Mouse (Mus musculus) cerebellum, adult 11 months (tissue): ENCODE measurements around the gene Crip2.

ENCODE experiments used
- DNase-seq: peaks from one replicate; pipeline ENCODE4 v3.0.0; 2022

Crip2 gene

DNA sequence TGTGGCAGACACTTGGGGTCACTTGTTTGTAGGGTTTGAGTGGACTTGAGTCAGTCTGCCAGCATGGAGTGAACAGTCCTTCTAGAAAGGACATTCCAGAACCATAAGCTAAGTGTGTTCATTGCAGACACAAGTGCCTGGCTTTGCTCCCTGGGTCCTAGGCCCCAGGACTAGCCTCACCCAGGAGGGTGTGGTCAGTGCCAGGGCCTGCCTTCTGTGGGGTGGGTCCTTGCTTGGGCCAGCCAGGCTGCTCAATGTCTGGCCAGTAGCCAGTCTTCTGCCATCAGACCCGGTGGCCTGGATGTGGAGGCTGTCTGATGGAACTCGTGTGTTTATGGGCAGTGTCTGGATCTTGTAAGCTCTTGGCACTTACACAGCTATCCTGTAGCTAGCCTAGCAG lies 7.5 kb upstream of the Crip2 start:
- no peak for DNase-seq

DNA sequence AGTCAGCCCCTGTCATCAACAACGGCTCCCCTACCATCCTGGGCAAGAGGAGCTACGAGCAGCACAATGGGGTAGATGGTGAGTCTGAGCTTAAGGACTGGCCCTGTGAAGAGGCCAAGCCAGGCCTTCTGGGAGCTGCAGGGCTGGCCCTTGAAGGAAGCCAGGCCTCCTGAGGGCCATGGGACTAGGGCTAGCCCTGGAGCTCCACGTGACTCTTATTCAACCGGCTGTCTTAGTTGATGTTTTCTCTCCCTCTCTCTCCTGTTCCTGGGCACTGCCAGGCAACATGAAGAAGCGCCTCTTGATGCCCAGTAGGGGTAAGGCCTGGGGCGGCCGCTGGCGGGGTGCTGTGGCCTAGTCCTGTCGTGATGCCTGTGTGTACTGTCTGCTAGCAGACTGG lies 6.8 kb upstream of the Crip2 start:
- no peak for DNase-seq

DNA sequence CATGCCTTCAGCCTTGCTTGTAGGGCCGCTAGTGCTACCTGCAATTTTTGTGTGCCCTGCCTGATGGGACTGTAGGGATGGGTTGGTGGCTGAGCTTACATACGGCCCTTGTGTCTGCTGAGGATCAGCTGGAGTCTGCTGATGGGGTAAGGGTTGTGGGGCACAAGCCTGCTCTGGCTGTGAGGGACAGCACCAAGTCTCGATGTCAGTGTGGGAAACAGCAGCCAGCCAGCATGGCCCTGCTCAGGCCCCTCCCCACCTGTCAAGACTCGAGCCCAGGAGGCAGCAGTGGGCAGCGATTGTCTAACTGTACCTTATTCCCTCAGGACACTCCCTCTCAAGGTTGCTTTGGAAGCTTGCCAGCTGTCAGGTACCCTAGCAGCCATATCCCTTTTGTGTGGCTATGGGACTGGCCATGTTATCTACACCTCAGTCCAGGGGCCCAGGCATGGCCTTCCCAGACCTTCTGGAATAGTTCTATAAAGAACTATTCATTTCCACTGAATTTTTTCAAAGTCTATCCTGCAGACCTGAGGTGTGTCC lies 6.1 kb upstream of the Crip2 start:
- no peak for DNase-seq

DNA sequence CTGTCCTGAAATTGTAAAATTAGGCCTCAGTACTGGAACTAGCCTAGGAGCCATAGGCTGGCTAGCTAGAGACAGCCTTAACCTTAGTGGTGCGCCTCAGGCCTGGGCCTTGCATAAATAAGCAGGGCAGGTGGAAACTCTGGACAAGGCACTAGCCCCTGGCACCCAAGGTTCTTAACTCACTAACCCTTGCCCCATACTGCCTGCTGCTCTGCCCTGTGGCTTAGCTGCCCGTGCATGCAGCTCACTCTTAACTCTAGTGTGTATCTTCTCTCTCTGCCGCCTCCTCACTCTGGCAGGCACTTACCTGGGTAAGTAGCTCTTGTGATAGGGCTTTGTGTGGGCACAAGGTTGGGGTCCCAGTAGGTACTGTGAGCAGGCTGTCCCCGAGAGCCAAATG lies 5.5 kb upstream of the Crip2 start:
- no peak for DNase-seq

DNA sequence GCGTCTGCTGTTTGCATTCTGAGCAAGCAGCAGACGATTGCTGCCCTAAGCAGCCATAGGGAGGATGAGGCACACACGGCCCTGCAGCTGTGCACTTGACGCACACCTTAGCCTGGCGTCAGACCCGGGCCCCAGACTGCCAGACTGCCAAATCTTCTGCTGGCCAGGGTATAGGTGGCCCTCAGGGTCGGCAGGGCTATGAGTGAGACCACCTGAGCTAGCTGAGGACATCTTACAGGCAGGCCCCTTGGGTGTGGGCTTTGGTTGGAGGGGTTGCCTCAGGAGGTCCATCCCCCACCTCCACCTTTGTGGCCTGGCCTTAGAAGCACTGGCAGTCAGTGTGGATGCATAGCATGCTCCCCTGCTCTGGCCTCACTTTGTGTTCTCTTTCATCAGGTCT lies 4.6 kb upstream of the Crip2 start:
- no peak for DNase-seq

DNA sequence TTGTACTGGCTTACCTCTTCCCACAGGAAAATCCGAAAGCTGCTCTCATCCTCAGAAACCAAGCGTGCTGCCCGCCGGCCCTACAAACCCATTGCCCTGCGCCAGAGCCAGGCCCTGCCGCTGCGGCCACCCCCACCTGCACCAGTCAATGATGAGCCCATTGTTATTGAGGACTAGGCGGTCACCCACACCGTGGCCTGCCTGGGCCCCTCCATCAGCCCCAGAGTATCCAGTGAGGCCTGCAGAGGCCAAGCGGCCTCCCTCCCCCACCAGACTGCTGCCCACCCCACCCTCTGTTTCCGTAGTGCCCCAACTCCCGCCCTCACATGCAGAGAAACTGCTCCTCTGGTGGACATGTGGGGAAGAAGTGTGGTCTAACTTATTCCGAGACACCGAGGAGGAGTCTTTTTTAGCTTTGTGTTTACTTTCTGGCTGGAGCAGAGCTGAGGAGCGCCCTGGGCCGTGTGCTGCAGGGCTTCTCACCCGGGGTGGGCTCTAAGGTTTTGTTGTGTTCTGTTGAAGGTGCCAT lies 3.5 kb upstream of the Crip2 start:
- DNase-seq: no peak

DNA sequence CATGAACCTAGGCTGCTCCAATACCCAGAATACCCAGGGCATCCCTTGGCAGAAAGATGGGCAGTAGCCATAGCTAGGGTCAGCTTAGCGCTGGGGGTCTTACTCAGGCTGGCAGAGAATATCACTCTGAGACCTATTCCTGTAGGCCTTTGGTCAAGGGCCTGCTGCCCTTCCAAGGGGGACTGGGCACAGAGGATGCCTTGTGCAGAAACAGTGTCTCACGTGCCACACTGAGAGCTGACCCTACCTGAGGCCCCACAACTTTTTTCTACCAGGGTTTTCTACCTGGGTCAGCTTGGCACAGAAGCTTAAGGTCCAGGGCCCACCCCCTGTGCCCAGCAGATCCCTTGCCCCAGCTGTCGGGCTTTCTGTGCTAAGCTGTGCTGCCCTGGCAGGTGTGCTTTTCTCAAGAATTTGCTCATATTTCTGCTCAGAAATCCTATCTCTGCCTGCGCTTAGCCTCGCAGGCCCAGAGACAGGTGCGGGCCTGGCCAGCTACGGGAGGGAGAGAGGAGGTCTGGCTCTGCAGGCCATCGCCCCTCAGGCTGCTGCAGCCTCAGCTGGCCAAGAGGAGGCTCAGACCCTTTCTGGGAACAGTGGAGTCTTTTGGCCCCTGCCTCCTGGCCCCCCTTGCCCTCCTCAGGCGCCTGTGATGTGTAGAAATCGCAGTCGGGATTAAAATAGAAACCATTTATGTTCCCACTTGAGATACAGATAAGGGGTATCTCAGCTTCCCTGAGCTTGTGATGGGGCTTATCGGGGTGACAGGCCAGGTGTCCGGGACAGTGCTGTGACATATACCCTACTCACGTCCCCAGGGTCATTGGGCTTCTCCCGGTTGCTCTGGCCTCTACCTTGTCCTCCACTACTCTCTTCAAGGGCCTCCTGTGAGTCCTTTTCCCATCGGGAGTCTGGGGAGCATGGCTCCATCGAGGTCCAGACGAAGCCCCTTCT lies 2.5 kb upstream of the Crip2 start:
- no peak for DNase-seq

DNA sequence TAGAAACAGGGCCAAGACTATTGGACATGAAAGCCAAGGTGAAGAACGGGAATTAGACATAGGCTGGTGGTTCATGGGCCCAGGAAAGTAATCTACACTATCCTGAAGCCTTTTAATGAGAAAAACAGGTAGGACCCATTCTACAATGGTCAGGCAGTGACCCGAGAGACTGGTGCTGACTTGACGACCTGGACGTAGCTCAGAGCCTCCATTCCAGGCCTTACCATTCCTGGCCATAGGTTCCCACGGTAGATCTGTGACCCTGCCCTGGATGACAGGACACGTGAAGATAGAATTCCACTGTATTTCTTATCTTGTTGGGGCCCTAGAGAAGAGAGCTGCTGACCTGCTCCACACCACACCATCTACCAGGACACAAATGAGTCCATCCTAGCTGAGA lies 1.7 kb upstream of the Crip2 start:
- DNase-seq: no peak

DNA sequence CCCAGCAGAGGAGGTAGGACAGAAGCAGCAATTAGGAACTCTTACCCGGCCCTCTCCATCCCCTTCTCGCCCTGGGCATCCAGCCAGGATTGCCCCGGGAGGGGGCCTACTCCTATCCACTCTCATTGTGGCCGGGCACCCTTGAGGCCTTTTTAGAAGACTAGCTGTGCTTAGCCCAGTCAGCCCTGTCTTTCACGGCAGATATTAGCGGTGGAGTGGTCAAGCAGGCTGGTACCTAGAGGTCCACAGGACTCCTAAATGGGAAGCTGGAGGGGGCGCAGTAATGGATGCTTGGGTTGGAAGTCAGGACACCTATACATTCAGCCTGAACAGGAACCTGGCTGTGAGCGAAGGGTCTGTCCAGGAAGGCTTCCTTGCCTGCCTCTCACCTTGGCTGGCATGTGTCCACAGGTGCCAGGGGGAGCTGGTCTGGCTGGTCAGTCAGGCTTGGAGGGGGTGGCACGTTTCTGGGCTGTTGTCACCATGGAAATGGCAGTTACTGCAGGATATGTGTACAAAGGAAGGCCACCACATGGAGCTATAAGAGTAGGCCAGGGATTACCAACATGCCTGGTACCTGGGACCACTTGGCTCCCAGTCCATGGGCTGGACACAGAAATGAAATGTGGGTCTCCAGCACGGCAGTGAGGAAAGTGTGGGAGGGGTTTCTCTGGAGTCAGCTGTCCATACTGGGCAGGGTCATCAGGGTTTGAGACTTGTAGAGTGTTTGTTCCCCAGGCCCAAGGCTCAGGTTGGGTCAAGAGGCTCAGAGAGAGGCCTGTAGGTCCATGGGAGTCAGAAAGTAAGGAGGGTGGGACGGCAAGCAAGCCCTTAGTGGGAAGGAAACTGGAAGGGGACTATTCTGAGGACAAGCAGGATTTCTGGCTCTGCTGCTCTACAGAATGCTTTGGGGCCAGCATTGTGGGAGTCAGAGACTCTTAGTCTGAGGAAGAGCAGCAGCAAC lies 853 bp upstream of the Crip2 start:
- DNase-seq: no peak

DNA sequence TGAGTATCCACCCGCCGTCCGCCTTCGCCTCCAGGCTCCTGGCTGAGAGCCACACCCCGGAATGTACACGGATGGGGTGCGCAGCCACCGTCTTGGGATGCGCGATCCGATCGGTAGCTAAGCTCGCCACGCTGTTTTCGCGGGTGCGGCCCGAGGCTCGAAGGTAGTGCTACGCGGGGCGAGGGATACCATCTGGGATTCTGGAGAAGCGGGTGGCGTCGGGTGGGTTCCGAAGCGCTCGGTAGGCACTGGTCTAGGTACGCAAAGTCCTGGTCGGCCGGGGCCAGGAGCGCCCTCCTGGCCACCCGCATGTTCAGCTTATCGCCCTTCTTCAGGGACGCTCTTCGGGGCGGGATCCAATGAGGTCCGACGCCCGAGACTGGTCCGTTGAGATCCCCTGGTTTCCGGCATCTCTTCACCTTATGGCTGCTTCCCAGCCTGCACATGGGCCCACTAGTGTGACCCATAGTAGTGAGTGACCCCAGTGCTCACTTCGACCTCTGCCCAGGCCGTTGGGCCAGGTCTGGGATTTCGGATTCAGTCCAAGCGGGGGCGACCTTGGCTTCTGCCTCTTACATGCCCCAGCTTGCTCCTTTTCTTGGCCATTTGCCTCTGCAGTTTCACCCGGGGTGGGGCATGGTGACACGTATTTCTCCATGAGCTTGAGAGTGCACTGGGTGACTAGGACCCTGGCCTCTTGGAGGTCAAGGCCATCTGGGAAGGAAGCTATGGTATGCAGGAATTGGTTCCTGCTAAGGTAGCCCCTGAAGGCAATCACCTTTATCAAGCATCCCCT lies 778 bp downstream of the Crip2 start:
- DNase-seq: no peak

DNA sequence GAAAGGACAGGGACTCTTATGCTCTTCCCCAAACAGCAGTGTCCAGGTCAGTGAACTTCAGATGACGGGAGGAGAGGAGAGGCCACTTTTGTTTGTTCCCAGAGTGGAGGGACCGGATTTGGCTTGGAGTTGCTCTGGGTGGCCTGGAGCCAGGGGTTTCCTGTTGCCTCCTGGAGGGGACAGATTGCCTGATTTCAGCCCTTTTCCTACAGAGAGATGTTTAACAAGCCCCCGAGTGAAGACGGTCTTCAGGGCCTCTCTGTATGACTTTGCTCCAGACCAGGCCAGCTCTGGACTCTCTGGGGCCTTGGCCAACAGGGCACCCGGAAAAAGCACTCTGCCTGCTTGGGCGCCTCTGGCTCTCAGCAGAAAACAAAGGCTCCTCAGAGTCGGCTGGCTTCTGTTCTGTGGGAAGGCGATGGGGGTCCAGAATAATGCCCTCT lies 1.5 kb downstream of the Crip2 start:
- no peak for DNase-seq

DNA sequence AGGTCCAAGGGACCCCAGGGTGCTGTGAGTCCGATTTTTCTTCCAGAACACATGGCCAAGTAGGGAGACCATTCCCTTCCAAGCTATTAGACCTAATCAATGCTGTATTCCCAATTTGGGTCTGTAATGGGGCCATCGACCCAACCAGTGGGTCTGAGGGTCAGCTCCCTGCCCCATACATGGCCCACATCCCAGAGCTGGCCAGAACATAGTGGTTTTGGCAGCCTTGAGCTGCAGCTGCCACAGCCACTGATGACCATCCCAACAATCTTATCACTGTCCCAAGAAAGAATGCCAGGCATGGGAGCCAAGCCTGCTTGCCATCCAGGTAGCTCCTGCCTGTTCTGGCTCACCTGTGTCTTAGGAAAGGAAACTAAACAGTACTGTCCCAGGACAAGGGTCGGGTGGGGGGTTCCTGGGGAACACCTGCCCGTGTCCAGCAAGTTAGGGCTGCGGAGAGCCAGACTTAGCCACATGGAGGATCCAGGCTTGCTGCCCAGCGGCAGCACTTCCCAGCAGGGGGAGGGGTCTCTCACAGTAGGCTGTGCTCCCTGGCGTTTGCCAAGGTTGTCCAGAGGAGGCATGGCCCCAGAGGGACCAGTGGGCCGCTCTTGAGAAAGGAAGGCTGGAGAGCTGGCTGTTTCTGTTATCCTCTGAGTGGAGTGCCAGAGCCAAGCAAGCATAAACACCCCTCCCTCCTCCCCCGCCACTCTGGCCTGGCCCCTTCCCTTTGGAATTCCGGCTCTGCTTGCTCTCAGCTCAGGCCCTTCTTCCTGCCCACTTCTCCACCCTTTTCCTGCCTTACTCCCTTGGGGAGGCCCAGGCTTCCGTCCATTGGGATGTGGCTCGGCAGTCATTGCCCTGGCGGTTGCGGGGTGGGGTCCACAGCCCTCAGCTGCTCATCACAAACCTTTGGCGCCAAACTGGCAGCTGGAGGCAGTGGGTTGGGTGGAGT lies 2.3 kb downstream of the Crip2 start:
- no peak for DNase-seq

DNA sequence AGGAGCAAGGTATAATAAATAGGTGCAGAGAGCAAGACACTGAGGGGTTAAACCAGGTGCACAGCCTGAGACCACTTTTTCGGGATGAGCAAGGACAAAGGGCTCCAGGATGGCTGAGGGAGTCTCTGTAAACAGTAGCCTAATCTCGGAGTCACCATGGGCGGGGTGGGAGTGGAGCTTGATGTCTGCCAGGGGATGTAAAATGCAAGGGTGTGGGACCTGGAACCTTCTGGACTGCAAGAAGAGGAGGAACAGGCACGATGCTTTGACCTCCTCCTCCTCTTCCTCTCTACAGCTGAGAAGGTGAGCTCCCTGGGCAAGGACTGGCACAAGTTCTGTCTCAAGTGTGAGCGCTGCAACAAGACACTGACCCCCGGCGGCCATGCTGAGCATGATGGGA lies 3.1 kb downstream of the Crip2 start:
- no peak for DNase-seq

DNA sequence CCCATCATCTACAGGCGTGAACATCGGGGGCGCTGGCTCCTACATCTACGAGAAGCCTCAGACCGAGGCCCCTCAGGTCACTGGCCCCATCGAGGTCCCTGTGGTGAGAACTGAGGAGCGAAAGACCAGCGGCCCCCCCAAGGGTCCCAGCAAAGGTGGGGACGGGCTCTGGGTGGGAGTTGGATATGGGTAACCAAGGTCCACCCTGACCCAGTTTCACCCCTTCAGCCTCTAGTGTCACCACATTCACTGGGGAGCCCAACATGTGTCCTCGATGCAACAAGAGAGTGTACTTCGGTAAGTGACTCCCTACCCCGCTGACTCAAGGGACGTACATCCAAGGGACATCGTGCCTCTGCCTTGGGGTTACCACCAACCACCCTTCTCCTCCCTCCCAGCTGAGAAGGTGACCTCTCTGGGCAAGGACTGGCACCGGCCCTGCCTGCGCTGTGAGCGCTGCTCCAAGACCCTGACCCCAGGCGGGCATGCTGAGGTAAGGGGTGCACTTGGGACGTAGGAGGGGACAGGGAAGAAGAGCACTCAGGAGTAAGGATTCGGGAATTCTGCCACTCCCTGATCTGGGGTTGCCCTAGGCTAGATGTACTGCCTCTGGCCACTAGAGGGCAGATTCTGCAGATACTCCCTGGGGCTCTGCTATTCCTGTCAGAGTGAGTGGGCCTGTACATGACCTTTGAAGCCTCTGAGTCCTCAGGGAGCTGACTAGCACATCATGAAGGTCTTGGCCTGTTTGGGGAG lies 4.1 kb downstream of the Crip2 start:
- no peak for DNase-seq

DNA sequence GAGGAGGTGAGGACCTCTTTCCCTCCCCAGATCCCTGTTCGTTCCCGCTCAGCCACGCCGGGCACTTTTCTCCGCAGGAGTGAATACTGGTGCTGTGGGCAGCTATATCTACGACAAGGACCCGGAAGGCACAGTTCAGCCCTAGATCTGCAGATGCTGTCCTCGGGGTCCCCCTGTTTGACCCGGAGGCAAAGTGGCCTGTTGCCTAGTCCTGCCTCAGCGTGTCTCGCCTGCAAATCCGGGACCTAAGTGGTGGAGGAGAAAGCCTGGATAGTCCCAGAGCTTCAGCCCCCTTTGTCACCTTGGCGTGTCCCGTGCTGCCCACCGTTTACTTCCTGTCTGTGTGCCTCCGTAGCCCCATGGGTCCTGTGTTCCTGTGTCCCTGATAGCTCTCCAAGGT lies 4.8 kb downstream of the Crip2 start:
- DNase-seq: no peak

DNA sequence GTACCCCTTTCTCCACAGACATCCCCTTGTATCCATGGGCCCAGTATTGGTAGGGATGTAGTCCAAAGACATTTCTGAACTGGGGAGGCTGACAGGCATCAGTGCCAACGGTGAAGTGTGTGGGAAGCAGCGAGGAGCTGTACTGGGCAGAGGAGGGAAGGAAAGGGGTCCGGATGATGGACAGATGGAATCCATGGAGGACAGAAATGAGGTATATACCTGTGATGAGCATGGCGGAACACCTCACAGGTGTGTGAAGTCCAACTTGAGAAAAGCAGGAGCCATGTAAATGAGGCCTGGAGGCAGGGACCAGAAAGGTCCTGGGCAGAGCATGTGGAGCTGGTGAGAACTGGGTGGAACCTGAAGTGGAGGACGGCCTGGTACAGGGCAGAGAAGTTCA lies 5.6 kb downstream of the Crip2 start:
- DNase-seq: no peak

DNA sequence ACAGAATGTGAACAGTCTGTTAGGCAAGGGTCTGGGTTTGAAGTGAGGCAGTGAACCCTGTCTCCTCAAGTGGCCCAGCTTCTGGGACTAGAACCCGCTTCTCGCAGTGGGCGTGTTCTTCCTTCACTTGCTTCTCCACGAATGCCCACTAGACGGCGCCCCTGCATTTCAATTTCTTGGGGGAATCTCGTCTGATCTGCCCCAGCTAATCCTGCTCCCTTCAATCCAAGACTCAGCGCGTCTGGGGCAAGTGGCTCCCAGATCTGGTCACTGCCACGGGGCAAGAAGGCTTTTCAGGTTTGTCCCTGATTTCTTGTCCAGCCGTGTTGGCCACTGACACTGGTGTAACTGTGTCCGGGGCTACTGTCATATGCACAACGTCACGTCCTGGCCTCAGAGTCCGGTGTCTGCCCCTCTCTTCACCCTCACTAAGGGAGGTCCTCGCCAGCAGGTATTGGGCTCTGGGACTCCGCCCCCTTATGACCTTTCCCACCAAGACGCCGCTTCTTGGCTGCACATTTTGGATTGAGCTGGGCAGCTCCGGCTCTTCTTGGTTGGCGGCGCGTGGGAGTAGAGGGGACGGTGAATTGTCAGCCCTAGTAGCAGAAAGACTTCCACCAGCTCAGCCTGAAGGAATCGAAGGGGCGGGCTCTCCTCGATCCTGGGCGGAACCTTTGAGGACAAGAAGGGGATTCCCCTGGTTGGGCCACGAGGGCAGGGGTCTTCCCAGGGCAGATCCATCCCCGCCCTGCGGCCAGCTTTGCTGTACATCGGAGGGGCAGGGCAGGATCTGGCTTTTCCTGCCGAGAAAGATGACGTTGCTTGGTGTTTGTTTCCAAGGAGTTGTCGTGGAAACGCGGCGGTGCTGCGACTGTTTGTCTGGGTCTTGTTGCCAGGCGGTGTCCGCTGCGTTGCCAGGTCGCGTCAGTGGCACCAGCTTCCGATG lies 6.3 kb downstream of the Crip2 start, which contains the start of gene Crip1:
Gene Crip1, plus strand, starts transcription at position 205 of the 946 bp plus-strand sequence.
- DNase-seq: peak; percentile 83

DNA sequence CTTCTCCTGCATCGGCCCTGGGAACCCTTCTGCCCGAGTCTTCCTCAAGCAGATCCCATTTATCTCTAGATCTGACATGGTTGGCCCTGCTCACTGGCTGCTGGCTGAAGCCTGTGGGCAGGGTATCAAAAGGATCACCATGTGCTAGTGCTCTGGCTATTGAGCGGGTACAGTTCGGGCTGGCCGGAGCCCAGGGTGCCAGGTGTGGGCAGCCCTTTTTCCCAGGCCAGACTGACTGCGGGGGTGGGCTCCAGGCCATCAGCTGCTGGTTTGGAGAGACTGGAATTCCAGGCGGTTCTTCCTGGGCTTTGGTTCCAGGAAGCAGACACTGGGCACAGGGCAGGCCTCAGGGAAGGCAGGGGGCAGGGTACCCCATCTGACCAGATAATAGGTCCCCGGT lies 7.4 kb downstream of the Crip2 start:
- DNase-seq: peak; percentile 69
